Mouse (Mus musculus): ENCODE results near the gene Psmd6.

DNA sequence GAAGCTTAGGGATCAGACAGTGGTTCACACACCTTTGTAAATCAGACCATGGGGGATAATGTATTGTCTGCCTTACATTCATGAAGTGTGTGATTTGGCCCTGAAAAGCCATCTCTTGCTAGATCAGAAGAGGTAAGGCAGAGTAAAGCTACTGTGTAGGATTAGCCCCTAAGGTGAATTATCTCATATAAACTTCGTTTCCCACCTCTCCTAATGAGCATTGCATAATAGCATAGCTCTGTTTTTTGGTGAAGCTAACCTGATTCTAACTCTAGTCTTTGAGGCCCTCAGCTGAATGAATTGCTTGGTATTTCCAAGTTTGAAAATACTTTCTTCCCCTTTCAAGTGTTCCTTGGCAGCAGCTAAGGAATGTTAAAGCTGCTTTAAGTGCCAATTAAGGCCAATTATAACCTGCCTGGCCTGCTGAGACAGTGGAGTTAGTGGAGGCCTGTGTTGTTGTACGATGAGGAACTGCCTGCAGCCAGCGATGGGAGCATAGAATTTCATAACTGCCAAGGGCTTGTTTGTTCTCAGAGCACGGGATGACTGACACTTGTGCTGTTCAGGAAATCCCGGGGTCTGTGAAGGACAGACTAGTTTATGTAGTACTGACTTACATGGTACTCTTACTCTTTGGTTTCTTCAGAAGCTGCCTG lies 56.2 kb downstream of the Psmd6 start:
- TF ChIP-seq REST (IDR thresholded peaks at IDR 0.05; ENCODE audit: insufficient read depth, insufficient read length): no peak
- TF ChIP-seq POLR2A (IDR thresholded peaks at IDR 0.05; ENCODE audit: insufficient read length, low read depth): no peak
- no peak for TF ChIP-seq MYOG (IDR thresholded peaks at IDR 0.05; ENCODE audit: control insufficient read depth in 1 of 3, insufficient read depth in 1 of 3, insufficient read length in 2 of 3, low read depth in 2 of 3)
- TF ChIP-seq MAX (IDR thresholded peaks at IDR 0.05; ENCODE audit: low read depth): no peak
- TF ChIP-seq USF1 (IDR thresholded peaks at IDR 0.05; ENCODE audit: low read depth): no peak
